Mouse (Mus musculus): Measurements from ENCODE around the gene Naxd. TPM values are rescaled to one million over a fixed set of nuclear protein-coding genes. Genes with fewer than 3 reads are reported as not detected.

Gene Naxd
- polyA plus RNA-seq, 1 experiment, result 46.7 TPM

DNA sequence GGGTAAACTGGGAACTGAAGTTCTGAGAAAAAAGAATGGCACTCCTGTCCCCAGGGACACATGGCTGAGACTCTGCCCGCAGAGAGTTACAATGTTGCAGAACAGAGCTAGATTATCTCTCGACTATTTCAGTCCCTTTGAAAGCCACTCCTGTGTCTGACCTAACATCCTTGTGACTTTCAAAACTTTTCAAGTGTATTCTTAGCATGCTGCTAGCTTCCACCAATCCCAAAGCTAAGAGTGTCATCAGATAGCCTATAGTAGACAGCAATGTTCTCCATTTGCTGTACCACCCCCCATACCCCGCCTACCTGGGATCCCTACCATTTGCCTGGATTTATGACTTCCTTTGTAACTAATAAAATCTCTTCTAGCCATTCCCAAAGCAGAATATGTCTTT is 14.8 kb upstream of the Naxd start:
- no peak for TF ChIP-seq GATA1 (IDR thresholded peaks at IDR 0.05; ENCODE audit: low read length)

DNA sequence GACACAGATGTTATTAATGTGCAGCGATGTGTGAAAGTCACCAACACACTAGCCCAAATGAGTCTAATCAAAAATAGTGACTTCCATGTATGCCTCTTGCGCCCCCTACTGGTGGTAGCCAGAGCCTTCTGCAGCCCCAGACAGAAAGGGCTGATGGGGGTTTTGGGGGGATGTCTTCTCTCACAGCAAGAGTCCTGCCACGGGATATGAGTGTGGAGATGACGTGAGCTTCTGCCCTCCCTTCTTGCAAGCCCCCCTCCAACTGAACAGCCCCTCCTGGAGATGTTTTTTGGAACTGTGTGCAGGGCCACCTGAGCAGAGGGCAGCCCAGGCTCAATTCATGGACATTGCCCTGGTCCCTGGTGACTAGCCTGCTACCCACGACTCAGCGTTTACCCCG is 11.2 kb upstream of the Naxd start:
- TF ChIP-seq GATA1 (IDR thresholded peaks at IDR 0.05; ENCODE audit: low read length), result no peak

DNA sequence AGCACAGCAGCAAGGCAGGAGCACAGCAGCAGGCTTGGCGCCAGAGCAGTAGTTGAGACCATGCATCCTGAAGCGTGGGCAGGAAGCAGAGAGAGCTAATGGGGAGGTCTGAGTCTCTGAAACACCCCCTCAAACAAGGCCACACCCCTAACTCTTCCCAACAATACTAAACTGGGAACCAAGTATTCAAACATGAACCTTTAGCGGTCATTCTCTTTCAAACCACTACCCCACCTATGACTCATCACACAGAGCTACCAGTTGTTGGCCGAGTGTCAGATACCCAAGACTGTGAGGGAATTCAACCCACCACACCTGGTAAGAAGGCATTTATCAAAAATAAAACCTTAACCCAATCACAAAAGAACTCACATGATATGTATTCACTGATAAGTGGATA is 10.1 kb upstream of the Naxd start:
- TF ChIP-seq GATA1 (IDR thresholded peaks at IDR 0.05; ENCODE audit: low read length), result no peak

DNA sequence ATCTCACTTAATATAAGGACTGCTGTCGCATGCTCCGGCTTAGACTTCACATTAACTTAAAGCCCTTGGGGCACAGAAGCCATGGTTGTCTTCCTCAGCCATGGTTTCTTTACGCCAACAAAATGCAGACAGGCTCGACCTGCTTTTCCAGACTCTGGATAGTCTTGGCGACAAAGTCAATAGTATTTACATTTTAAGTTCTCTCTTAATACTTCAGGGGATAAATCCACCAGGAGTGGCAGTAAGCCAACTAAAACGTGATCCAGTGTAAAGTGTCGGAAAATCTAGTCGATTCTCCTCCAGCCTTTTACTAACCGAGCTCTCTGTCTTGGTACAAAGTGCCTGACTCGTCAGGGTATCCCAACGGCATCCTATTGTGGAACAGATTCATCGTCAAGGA is 975 bp downstream of the Naxd start:
- no peak for TF ChIP-seq GATA1 (IDR thresholded peaks at IDR 0.05; ENCODE audit: low read length)

DNA sequence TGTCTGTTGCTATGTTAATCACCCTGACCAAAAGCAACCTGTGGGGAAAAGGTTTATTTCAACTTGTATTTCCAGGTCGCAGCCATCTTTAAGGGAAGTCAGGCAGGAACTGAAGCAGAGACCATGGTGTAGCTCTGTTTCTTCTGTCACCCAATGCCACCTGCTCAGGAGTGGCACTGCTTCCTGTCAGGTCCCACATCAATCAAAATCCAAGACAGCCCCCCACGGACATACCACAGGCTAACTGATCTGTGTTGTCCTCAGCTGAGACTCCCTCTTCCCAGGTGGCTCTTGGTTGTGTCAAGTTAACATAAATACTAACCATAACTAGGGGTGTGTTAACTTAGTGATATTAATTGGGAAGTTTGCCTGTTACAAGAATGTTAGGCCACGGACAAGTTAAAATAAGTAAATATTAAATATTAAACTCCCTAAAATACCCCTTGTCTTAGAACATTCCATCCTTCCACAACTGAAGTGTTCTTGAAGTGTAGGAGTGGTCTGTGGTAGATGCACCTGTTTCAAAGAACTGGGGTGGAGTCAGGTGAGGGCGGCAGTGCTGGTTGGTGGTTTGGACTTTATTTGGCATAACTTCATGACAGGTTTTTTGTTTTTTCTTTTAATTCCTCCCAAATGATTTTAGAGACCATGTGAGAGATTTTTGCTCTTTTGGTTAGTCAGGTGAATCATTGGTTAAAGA is 1.6 kb downstream of the Naxd start:
- no peak for TF ChIP-seq GATA1 (IDR thresholded peaks at IDR 0.05; ENCODE audit: low read length)

DNA sequence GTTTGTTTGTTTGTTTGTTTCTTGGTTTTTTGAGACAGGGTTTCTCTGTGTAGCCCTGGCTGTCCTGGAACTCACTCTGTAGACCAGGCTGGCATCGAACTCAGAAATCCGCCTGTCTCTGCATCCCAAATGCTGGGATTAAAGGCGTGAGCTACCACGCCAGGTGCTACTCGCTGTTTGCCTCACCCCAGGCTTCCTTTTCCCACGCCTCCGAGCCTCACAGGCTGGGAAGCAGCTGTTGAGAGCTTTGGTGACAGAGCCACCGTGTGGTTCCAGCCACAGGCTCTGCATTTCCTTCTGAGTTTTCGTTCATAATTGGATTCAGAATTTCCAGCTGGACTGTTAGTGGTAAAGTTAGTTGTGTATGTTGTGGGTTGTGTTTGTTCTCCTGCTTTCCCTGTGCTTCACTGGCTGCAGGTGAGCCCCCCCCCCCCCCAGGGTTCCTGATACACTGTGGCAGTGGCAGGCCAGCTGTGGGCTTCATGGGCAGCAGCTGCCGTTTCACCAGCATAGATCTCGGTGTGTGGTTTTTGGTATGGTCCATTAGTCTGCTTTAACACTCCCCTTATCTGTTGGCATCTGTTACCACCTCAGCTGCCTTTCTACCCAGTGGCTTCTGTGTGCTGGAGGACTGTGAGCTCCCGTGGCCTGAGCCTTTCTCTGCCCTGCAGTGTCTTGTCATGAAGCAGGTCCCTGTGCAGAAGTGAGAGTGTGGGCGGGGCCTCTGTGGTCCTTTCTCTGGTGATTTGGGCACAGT is 6.3 kb downstream of the Naxd start:
- TF ChIP-seq GATA1 (IDR thresholded peaks at IDR 0.05; ENCODE audit: low read length), result no peak

DNA sequence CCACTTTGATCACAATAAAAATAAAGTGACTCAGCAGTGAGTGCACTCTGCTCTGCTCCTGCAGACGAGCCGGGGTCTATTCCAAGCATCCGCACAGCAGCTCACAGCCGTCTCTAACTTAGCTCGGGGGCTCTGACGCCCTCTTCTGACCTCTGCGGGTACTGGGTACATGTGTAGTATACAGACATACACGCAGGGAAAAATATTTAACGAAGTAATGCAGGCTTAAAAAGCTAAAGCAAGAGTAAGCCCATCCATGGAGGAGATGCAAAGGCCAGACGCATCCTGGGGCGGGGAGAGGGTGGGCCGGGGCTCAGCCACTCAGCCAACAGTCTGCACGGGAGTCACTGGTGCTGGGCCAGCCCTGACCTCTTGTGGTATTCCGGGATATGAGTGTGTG is 8.8 kb downstream of the Naxd start:
- TF ChIP-seq GATA1 (IDR thresholded peaks at IDR 0.05; ENCODE audit: low read length), result no peak

DNA sequence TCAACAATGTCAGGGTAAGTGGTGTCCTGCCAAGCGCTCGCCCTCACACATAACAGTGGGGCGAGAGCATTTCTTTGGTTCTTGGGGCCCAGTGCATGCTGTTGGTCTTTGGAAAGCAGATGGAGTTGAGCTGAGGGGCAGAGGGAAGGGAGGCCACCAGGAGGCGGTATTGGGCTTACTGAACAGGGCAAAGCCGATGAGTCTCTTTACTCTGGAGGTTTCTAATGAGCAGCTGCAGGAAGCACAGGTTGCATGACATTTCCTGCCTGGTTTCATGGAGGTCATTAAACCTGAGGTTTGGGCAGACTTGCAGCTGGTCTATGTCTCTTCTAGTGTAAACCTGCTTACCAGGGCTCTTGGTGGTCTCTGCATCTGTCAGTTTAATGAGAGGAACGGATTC is 9.5 kb downstream of the Naxd start:
- TF ChIP-seq GATA1 (IDR thresholded peaks at IDR 0.05; ENCODE audit: low read length), result no peak

DNA sequence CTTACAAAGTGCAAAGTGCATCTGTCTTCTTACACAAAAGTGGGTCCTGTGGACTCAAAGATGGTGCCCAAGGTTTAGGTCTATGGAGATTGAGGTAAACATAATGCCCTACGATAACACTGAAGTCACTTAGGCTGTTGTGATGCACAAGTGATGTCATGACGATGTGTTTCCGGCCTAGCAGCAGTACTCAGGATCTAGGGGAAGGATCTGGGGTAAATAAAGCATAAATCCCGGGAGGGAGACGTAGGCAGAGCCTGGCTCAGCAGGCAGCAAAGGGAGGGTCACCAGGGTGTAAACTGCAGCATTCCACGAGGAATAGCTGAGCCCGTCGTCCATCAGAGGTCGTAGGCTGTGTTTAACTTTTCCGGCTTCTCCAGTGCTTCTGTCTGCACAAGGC is 11.6 kb downstream of the Naxd start:
- no peak for TF ChIP-seq GATA1 (IDR thresholded peaks at IDR 0.05; ENCODE audit: low read length)

DNA sequence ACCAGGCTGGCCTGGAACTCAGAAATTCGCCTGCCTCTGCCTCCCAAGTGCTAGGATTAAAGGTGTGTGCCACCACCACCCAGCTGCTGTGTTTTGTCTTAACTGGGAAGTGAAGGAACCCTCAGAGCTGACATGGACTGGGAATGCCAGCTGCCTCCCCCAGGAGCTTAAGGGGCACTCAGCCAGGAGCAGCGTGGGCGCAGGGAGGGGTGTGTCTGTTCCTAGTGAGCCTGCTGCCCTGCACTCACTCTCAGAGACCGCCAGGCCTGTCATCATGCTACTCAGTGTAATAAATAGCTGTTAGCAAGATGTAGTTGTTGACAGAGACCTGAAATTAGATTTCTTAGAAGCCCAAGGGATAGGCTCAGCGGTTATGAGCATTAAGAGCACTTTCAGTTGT is 13.7 kb downstream of the Naxd start:
- no peak for TF ChIP-seq GATA1 (IDR thresholded peaks at IDR 0.05; ENCODE audit: low read length)

DNA sequence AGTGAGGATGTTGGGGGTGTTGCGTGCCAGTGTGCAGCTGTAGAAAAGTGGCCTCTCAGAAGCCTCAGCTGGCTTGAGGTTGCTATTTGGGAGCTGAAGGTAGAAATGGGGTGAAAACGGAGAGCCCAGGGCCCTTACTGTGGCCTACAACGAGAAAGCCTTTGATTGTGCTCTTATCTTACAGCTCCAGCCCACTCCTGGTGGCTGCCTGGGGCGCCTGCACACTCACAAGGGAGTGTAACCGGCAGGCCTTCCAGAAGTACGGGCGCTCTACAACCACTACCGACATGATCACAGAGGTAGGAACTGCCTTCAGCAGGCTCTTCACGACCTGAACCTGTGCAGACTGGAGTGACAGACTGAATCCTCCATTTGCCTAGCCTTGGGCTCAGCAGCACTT is 15.4 kb downstream of the Naxd start:
- no peak for TF ChIP-seq GATA1 (IDR thresholded peaks at IDR 0.05; ENCODE audit: low read length)

DNA sequence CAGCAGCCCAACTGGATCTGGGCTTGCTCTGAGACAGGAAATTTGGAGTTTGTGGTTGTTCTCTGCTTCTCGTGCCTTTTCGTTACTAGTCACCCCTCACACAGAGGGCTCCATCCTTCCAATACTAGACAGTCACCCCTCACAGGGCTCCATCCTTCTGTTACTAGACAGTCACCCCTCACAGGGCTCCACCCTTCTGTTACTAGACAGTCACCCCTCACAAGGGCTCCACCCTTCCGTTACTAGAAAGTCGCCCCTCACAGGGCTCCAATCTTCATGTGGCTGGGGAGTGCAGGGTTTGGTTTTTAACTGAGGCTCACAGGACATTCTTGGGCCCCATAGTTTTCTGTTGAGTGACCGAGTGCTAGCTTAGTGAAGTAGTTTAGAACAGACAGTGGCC is 15.9 kb downstream of the Naxd start:
- no peak for TF ChIP-seq GATA1 (IDR thresholded peaks at IDR 0.05; ENCODE audit: low read length)

DNA sequence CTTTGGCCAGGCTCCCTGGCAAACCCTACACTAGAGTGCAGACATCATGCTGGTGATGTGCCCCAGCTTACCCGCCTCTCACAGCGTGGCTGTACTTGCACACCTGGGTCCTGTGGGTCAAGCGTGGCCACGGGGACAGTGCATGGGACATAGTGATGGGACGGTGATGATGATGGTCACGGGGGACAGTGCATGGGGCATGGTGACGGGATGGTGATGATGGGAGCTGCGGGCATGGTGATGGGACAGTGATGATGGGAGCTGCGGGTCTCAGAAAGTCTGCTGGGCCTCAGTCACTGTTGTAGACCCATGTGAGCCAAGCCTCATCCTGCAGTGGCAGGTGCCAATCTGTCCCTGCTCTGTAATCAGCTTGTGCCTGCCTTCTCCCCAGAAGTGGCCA is 19.0 kb downstream of the Naxd start:
- no peak for TF ChIP-seq GATA1 (IDR thresholded peaks at IDR 0.05; ENCODE audit: low read length)

DNA sequence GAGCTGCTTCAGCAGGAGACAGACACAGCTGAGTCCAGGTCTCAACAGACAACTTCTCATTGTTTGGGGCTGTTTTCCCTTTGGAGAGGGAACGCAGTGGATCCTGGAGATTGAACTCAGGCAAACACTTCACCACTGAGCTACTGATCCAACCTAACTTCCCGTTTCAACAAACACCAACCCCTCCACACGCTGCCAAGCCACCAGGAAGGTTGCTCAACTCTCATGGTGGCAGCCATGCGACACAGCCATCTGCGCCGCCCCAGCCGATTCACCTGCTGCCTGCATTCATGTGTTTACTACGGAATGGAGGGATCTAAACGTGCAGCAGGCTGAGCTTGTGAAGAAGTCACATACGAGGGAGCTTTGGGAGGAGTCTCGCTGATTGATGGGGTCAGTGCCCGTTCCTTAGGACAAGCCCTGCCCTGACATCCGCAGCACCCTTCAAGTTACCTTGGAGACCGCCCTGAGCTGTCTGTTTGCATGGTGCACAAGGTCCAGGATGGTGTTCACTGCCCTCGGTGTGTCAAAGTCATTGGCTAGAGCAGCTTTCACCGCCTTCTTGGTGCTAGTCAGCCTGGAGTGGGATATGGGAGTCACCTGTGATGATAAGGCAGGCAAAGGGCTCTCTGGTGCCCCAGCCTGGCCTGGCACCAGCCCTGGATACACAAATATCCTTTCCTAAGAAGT is 20.2 kb downstream of the Naxd start:
- no peak for TF ChIP-seq GATA1 (IDR thresholded peaks at IDR 0.05; ENCODE audit: low read length)

DNA sequence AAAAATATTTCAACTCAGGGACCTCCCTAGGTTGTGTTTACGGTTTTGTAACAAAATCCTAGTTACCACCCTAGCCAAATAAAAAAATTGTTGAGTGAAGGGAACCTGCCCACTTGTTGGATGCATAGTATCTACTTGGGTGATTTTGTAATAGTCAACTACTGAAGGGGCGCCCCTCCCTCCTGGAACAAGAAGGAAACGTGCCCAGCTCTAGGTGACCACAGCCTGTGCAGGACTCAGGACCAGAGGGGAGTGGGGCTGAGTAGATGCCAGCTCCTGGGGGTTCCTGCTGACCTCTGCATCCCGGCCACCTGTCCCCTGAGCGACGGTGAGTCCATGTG is 20.7 kb downstream of the Naxd start:
- no peak for TF ChIP-seq GATA1 (IDR thresholded peaks at IDR 0.05; ENCODE audit: low read length)

DNA sequence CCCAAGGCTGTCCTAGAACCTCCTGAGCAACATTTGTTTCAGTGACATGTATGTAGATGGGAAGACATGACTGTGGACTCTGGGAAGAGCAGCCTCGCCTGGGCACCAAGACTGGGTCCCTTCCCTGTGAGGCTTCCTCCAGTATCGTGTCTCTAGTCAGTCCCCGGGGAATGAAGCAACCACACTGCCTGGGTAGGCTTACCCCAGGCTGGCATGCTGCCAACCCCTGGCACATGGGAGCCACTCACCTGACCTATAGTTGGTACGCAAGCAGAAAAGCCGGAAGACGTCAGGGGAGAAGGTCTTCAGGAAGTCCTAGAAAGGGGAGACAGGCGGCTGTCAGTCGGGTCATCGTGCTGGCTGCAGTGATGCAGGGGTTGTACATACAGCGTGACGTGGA is 21.4 kb downstream of the Naxd start:
- TF ChIP-seq GATA1 (IDR thresholded peaks at IDR 0.05; ENCODE audit: low read length), result no peak

DNA sequence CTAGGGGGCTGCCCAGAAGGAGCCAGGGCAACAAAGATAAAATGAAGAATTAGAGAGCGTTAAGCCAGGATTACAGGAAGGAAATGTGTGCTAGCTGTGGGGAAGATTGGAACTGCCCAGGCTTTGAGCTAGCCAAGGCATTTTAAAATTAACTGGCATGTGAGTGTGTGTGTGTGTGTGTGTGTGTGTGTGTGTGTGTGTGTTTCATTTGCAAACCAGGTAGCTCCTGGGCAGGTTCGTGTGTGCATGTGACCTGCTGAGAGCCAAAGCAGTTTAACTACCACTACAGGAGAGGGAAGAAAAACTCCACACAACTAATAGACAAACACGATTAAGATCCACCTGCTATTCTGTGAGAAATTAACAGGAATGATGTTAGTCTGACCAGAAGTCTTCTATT is 26.0 kb downstream of the Naxd start:
- no peak for TF ChIP-seq GATA1 (IDR thresholded peaks at IDR 0.05; ENCODE audit: low read length)

All from G1E-ER4 (cell line).